Mouse (Mus musculus): ENCODE results near the gene Ffar1.
"Not testable (repeated sequence)": the region's sequence is repeated elsewhere in the genome, so short reads cannot be mapped to it uniquely, and the experiment has no call there.

Gene Ffar1

DNA sequence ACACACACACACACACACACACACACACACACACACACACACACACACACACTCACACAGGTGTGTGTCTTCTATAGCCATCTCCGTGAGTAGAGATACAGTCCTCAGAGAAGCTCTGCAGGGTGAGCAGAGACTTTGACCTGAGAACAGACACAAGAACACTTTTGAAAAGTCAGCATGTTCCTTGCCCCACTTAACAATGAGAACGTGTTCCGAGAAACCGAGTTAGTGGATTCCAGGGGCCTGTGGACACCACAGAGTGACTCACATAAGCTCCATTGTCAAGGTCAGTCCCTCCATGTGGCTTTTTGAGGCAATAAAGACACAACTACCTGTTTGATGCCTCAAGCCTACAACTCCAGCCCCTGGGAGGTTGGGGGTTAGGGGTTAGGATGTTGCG is 14.0 kb downstream of the Ffar1 start:
- peak; percentile 27 for DNase-seq

- no peak for DNase-seq
Observed at GRCm38 (mm10) chr7:30846505-30847053, 14.8 kb downstream of the Ffar1 start.

DNA sequence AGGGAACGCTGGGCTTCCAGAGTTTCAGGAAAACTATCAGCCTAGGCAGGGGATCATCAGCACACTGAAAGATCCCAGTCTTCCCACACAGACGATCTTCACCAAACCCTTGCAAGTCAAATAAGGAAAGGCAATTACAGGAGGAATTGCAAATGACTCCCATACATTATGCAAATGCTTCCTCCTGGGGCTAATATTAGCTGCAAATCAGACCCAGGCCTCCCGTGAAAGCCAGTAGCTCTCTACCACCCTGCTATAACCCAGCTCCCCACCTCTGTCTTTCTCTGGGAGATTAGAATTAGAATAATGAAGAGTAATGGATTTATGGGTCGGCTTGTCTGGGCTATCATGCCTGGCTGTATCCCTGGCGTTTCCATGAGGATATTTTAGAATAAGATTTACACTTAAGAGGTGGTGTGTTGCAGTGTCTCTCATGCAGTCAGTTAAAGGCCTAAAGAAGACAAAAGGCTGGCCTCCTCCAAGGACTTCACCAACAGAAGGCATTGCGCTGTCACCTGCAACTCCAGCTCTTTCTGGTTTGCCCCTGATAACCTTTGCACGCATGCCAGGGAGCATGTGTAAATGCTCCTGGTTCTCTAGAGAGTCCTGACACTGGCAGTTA is 16.6 kb downstream of the Ffar1 start:
- no peak for DNase-seq

- no peak for DNase-seq
Observed at GRCm38 (mm10) chr7:30842092-30842491, 19.3 kb downstream of the Ffar1 start.

GRCm38 (mm10) chr7:30841379-30841778 is 20.0 kb downstream of the Ffar1 start:
- DNase-seq, result no peak

- no peak for DNase-seq
Observed at GRCm38 (mm10) chr7:30840306-30840705, 21.1 kb downstream of the Ffar1 start.

GRCm38 (mm10) chr7:30837277-30837676 is 24.1 kb downstream of the Ffar1 start:
- no peak for DNase-seq

- not testable (repeated sequence) for DNase-seq
Observed at GRCm38 (mm10) chr7:30832684-30833083, 28.7 kb downstream of the Ffar1 start.

GRCm38 (mm10) chr7:30832261-30832660 is 29.1 kb downstream of the Ffar1 start:
- DNase-seq, result no peak

DNA sequence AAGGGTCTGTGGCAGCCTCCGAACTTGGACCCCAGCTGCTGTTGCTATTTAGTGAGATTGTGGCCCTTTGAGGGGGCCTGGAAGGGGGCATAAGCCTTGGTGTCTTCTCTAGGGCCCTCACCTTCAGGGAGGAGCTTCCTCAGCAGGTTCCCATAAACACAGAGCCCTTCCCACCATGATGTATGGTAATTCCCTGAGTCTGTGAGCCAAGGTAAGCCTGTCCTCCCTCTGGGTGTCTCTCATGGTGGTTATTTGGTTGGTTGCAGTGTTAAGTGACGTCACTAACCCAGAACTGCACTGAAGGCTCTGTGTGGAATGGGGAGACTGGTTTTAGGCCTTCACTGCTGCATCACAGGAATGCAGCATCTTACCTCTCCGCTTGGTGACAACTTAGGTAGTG is 31.9 kb downstream of the Ffar1 start:
- DNase-seq, result no peak

- not testable (repeated sequence) for DNase-seq
Observed at GRCm38 (mm10) chr7:30828871-30829270, 32.5 kb downstream of the Ffar1 start.

DNA sequence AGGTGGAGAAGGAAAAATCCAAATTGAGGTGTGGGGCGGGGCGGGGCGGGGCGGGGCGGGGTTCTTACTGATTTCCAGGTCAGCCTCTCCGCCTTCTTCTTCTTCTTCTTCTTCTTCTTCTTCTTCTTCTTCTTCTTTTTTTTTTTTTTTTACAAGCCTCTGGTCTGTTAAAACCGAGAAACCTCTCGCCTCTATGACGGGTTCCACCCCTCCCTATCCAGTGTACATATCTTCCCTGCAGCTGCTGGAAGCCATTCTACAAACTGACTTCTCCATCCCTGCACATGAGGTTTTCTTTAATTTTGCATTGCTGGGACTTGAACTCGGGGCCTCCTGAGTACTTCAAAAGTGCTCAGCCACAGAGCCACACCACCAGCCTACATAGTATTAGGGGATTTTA is 34.7 kb downstream of the Ffar1 start:
- no peak for DNase-seq

- DNase-seq, result no peak
Observed at GRCm38 (mm10) chr7:30824306-30824705, 37.1 kb downstream of the Ffar1 start.

GRCm38 (mm10) chr7:30823675-30824074 is 37.7 kb downstream of the Ffar1 start, which contains the start of gene Ffar2:
TSS of gene Ffar2 (minus strand) at chr7:30823775.
- no peak for DNase-seq

DNA sequence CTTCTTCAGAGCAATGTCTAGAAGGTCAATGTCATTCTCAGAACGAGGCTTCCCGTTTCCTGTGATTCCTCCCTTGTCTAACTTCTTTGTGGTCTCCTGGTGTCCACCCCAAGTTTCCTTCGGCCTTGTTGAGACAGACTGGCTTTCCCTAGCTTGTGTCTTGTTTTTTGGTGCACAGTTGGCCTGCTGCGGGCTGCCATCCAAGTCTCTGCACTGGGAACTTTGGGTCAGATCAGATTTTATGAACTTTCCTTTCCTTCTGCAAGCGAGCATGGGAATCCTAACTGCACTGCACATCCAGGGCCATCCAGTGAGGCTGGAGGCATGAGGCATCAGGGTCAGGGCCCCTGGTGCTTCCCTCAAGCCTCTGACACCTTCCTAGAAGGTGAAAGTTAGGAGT is 39.8 kb downstream of the Ffar1 start:
- peak; percentile 11 for DNase-seq

DNA sequence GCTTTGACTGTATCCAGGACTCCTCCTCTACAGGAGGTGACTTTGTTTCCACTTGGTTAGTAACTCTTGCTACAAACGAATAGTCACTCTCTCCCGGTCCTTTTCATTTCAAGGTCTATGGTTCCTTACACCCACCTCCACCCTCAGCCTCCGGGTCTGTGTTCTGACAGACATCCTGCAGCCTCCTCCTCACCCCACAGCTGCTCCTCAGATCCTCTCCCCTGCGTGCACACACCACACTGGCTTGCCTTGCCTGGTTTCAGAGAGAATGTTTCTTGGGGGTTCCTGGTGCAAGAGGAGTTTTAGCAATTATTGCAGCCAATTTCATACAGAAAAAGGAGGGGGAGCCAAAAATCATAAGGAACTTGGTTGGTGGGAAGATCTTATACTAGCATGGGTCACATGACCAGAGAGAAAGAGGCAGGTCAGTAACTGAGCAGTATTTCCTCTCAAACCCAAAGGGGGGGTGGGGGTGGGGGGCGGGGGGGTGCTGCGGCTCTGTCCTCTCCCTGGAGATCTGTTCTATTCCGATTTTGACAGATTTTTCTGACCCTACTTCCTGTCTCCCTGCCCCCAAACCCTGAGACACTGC is 40.4 kb downstream of the Ffar1 start:
- DNase-seq, result no peak

- no peak for DNase-seq
Observed at GRCm38 (mm10) chr7:30820131-30820530, 41.2 kb downstream of the Ffar1 start.

DNA sequence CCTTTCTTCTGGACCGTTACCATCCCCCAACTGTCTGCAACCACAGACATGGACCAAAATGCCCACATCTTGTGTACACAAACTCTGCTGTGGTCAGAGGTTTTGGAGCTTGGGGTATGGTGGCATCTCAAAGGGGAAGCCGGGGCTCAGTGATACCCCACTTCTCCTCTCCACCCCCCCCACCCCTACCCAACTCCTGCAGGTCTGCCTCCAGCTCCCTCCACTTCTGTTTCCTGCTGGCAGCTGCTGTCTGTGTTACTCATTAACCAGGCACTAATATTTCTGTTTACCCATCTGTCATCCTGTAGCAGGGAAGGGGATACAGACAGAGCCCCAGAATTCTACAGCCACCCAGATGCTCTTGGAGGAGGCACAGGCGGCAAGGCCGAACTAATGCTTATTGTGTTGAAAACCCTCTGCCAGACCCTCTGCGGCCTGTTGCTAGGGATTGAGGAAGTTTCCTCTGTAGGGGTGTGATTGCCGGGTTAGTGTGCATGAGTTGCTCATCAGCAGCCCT is 49.0 kb downstream of the Ffar1 start:
- peak; percentile 22 for DNase-seq

GRCm38 (mm10) chr7:30811757-30812290 is 49.5 kb downstream of the Ffar1 start:
- DNase-seq, result no peak

GRCm38 (mm10) chr7:30810319-30810718 is 51.0 kb downstream of the Ffar1 start:
- DNase-seq, result no peak

Data from kidney, adult 18-20 months (tissue).